Mouse (Mus musculus): Measurements from ENCODE around the gene Serpina6.
"Not testable (repeated sequence)": the region's sequence is repeated elsewhere in the genome, so short reads cannot be mapped to it uniquely, and the experiment has no call there.

The Serpina6 gene

DNA sequence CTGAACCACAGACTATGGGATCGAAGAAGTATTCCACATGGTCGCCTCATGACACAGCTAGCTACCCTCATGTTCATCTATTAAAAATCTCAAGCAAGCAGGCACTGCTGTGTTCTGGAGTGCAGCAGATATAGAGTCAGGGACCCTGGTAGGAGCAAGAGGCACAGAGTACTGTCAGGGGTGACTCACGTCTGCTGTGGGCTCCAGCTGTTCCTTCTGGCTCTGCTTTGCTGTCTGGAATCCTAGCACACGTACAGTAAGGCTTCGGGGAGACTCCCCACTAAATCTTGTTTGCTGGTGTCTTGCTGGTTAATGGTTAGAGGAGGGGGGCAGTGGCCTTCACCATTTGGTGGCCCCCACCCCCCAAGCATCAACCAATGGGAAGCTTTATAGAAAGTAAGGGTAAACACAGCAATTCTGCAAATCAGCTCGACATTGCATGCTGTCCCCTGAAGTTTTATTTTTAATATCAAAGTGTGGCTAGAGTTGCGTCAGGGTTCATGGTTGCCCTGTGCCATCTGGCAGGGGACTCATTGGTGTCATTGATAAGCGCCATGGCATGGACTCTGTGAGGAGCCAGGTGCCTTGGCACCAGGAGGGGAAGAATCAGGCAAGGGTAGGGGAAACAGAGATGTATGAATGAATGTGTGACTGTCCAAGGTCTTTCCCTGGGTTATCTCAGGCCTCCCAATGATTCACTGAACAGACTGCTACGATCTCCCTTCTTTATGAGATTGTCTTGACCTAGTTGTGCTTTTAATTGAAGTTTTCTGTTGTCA, at the start of gene Serpina6:
Gene Serpina6, minus strand, starts transcription at position 365 of the 779 bp plus-strand sequence.
- DNase-seq (ENCODE audit: low spot score in 2 of 2) = peak in 1 of 2 experiments; percentile 9

DNA sequence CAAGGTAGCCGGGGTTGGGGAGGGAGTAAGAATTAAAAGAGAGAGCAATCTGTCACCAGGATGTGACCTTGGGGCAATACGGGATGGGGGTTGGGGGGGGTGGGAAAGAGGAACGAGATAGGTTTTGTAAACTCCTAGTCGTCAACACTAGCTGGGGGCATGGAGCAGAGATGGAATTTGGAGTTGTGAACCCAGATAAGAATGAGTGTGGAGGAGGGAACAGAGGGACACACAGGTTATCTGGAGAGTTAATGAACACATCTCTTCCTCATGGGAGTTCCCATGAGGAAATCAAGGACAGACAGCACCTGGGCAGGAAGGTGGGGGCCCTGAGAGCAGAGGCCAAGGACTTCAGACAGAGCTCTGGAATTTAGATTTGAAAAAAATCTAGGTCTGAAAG, 49.1 kb upstream of the Serpina6 start:
- no peak for DNase-seq (ENCODE audit: low spot score in 2 of 2)

DNA sequence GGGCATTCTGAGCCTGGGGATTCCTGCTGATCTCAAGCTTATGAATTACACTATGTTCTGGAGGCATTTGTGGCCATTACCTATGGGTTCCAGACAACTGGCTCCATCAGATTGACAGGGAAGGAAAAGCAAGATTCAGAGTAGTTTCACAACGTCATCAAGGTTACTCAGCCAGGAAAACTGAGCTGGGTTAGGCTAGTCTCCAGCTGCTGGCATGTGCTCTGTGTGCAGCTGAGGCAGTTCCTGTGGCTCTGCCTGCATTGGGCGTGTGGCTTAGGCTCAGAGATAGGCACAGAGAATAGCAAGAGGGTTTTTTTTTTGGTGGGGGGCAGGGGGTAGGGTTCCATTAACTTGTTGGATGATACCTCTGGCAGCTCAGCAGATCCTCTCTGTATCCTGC, 48.5 kb upstream of the Serpina6 start:
- DNase-seq (ENCODE audit: low spot score in 2 of 2) = no peak

DNA sequence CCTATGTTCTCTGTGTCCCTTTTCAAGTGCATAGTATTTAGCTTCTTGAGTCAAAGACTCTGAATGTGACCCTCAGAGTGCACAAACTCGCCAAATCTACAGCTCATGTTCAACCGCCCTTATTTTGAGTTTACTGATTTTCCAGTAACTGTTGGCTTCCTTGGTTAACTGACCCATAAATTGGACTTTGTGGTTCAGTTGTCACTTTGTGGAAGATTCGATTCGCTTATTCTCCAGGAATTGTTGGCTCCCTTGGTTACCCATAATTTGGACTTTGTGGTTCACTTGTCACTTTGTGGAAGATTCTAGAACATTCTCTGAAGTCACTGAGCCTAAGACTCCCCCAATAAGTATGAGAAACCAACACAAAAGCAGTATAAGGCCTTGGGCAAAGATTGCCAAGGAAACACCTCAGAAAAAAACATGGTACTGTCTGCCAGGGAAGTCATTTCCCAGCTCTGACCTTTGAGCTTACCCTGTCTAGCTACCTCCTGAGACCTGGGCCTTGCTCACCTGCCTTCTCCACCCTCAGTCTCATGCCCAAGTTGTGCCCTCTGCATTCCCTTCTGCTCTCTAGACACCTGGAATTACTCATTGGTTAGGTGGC, 43.2 kb upstream of the Serpina6 start:
- no peak for DNase-seq (ENCODE audit: low spot score in 2 of 2)

DNA sequence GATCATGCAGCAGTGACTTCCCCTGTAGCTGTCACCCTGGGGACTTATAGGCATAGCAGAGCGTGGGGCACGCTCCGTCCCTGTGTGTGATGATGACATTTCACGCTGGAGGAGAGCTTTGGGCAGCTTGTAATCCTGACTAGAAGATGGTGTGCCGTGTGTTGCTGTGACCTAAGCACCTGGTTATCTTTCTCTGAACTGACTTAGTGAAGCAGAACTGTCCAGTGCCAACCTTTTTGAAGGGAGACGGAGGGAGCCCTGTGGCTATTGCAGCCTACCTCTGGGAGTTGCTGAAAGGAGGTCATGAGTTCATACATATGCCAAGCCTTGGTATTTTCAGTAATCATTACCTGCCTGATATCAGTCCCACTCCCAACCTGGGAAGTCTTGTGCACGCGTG, 38.4 kb upstream of the Serpina6 start, which contains the start of gene Serpina1f:
Gene Serpina1f, minus strand, starts transcription at position 101 of the 400 bp plus-strand sequence.
- no peak for DNase-seq (ENCODE audit: low spot score in 2 of 2)

DNA sequence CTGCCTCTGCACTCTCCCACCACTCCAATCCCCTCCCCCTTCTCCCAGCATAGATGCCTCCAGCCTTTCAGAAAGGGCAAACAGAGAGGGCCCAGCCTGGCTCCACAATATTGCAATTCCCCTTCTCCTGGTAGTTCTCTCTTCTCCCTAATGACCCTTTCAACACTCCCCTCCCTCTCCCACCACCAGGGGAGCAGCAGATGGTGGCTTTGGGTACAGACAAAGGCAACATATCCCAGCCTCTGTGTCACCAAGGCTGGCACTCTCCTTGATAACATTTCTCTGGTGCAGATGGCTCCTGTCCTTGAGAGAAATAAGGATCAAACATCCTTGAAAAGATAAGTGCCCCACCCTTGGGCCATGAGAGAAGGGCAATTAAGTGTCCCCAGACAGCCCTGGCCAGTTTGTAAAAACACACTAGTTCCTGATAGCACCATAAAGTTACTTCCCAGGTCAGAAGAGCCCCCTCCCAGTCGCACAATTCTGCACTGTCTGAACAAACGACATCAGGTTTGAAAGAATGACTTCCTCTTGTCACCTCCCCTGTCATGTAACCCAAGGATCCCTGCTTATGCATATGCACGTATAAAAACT, 31.3 kb upstream of the Serpina6 start:
- DNase-seq (ENCODE audit: low spot score in 2 of 2) = no peak

DNA sequence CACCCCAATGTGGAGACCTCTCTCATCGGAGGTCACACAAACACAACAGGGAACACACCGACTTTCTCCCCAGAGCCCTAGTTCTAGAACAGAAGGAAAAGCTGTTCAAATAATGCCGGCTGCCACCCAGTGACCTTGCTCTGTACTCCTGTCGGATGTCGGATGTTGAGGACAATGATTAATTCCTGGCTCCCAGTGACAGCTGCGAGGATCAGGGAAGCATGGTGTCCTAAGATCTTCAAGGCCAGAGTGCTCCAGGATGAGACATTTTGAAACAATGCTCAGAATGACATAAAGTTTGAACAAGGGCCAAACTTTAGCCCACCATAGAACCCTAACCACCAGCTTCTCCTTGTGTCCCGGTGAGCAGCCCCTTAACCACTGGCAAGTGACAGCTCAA, 30.0 kb upstream of the Serpina6 start:
- DNase-seq (ENCODE audit: low spot score in 2 of 2) = no peak

DNA sequence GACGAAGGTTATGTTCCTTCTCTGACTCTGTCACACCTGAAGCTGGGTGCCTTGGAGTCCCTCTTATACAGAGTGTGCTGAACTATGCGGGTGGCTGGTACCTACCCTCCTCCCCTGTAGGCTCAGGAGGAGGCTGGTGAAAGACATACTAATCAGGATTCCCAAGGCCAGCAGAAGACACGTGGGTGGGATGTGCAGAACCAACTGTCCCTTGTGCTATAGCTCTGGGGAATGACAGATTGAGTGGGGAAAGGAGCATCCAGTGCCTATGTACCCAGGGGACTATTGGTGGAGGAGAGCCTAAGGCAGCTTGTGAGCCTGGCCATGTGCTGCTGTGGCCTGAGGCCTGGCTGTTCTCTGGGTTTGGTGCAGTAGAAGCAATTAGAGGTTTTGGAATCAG, 29.0 kb upstream of the Serpina6 start:
- no peak for DNase-seq (ENCODE audit: low spot score in 2 of 2)

DNA sequence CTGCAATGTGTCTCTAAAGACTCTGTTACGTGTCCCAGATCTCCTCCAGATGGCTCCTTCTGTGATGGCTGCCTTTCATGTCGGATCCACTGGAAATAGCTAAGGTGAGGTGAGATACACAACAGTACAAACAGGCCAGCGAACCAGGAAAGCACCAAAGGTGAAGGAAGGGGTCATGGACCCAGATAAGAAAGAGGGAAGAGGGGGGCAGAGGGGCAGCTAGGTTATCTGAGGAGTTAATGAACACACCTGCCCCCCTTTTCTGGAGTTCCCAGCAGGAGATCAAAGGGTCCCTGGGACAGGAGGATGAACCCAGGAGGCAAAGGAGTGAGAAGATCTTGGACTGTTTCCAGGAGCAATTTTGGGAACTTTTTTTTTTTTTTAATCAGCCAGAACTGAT, 28.4 kb upstream of the Serpina6 start:
- DNase-seq (ENCODE audit: low spot score in 2 of 2) = no peak

DNA sequence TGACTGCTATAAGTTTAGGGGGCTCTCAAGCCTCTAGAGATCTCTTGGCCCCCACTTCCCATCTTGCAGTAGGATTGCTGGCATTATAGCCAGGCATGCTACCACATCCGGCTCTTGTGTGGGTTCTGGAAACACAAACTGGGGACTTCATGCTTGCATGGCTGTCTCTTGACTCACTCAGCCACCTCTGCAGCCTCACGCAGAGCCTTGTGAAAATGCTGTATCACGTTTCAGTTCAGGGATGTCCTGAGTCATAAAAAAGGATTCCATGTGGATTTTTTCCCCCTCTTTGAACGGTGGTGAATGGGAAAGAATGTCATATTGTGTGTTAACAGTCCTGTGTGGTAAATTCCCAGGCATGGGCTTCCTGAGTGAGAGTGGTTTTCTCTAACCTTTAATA, 26.8 kb upstream of the Serpina6 start:
- no peak for DNase-seq (ENCODE audit: low spot score in 2 of 2)

DNA sequence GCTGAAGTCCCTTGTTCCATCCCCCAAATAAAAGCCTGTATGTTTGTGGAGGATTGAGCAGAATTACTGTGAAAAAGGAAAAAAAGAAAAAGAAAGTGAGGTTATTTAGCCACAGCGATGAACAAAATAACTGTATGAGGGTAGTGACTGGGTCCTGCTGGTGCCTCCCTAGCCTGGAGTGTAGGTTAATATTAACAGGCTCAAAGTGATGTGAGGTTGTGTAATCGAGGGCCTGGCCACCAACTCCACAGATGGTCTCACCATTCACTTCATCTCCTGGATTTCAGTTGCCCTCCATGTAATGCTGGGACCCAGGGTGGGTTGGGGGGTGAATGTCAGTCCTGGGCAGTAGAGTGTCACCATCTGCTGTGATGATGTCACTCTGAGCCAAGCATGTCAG, 24.7 kb upstream of the Serpina6 start:
- DNase-seq (ENCODE audit: low spot score in 2 of 2) = no peak

DNA sequence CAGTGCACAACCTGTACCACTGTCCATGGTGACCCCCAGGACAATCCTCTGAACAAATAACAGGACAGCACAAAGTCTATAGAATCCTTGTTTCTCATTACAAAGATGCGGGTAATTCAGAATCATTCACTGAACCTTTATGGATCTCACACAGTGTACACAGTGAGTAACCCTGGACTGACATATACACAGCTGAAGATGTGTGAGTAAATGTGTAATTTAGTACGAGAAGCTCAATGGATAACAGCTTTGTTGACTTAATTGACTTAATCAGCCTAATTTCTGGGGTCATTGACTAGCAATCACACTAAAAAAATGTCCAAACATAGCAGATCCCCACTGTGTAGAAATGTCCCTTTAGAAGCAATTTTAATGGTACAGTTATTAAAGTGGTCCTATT, 24.2 kb upstream of the Serpina6 start:
- DNase-seq (ENCODE audit: low spot score in 2 of 2) = no peak

DNA sequence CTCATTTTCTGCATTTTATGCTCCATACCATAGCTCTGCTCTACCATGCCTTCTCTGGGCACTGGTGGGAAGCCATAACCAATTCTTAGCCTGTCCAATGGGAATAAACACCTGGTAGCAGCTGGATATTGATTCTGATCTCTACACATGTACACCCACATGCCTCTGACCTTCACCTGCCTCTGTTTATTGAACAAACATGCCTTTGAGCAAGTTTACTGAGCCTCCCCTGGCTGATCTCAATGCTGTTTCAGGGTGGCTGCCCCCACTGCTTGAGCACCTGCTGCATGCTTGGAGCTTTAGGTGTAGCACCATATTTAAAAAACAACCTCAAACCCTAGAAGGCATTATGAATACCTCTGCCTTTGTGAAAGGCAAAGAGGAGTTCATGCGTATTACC, 22.8 kb upstream of the Serpina6 start:
- not testable (repeated sequence) for DNase-seq (ENCODE audit: low spot score in 2 of 2)

DNA sequence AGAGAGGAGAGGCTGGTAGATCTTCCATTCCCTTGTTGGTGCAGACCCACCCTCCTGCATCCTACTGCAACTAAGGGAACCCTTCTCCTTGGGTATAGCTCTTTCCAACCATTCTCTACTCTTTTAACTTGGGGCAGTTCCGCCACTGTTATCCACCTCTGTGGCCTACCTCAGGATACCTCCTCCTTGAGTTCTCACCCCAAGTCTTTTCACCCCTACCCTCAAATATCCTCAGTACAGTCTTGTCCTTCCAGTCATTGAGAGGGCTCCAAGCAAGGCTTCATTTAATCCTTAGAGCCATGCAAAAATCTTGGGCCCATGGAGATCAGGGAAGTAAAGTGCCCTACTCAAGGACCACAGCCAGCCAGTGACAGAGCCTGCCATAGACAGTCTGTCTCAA, 19.0 kb upstream of the Serpina6 start, which contains the start of gene Serpina16:
Gene Serpina16, minus strand, starts transcription at position 101 of the 400 bp plus-strand sequence.
- no peak for DNase-seq (ENCODE audit: low spot score in 2 of 2)

DNA sequence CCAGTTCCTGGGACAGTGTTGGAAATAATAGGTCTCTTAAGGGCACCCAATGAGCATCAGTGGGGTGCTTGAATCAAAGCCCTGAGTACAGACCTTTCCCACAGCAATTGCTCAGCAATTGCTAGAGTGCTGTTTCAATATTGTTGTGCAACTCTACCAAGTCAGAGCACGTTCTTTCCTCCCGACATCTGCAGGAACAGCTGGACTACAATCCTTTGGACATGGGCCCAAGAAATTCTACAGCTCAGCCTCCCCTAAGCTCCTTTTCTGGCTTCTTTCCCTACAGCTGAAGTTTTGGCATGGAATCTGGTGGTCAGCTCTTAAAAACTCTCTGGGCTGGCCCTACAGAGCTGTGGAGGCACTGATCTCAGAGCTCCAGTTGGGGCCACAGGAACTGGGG, 16.2 kb upstream of the Serpina6 start:
- DNase-seq (ENCODE audit: low spot score in 2 of 2) = peak; percentile 73 to 76

DNA sequence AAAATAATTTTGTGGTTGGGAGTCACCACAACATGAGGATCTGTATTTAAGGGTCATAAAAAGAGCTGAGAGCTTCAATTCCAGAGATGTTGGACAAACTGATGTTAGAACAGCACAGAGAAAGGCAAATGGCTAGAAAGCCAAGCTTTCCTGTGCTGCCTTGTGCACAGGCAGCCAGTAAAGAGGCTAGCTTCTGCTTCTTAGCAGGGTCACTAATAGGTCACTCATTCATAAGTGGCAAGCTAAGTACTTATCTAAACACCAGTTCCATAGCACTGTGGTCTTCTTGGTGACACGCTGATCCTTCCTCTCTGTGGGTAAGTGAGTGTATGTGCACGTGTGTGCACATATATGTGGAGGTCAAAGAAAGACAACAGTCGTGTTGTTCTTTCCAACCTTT, 14.5 kb upstream of the Serpina6 start:
- DNase-seq (ENCODE audit: low spot score in 2 of 2) = no peak

DNA sequence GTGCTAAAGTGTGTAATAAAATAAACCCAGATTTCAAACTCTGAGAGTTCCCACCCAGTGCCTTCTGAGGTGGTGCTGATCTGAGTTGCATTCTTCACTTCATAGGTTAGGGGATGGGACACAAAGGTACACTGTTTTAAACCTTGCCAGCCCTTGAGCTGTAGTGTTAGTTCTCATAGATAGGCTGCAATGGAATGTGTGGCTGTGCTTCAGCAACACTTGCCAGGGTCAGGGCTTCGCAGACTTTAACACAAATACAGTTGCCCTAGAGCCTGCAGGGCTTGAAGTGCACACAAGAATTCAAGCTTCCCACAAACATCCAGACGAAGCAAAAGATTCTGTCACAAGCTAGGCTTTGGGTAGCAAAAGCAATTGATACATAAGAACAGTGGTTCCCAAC, 14.0 kb upstream of the Serpina6 start:
- DNase-seq (ENCODE audit: low spot score in 2 of 2) = no peak

DNA sequence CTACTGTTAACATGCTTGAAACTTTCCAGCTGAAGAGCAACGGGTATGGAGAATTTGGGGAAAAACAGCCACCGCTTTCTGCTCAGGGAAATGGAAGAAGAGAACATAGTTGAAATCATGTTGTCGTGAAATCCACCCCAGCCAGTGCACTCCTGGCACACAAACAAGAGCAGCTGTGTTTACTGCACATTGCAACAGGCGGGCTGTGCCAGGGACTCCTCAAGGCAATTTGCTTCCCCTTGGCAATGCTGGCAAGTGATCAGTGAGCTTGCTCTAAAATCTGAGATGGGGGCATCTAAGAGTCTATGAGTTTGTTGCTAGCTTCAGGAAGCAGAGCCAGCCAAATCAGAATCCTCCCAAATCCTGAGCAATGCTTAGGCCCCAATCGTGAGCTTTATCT, 13.3 kb upstream of the Serpina6 start:
- no peak for DNase-seq (ENCODE audit: low spot score in 2 of 2)

DNA sequence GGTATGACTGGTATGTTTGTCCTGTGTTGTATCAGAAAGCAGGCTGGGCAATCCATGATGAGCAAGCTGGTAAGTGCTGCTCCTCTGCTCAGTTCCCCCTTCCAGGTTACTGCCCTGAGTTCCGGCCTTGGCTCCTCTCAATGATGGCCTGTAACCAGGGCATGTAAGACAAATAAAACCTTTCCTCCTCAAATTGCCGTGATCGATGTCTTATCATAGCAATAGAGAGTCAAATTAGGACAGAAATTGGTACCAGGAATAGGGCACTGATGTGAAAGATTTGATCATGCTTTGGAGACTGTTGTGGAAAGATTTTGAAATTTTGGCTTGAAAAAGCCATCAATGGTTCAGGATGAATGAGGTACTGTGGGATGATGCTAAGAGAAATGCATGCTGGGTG, 8.3 kb upstream of the Serpina6 start:
- DNase-seq (ENCODE audit: low spot score in 2 of 2) = no peak

DNA sequence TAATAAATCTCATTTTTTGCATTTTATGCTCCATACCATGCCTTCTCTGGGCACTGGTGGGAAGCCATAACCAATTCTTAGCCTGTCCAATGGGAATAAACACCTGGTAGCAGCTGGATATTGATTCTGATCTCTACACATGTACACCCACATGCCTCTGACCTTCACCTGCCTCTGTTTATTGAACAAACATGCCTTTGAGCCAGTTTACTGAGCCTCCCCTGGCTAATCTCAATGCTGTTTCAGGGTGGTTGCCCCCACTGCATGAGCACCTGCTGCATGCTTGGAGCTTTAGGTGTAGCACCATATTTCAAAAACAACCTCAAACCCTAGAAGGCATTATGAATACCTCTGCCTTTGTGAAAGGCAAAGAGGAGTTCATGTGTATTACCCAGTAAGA, 5.0 kb upstream of the Serpina6 start:
- DNase-seq (ENCODE audit: low spot score in 2 of 2) = not testable (repeated sequence)

DNA sequence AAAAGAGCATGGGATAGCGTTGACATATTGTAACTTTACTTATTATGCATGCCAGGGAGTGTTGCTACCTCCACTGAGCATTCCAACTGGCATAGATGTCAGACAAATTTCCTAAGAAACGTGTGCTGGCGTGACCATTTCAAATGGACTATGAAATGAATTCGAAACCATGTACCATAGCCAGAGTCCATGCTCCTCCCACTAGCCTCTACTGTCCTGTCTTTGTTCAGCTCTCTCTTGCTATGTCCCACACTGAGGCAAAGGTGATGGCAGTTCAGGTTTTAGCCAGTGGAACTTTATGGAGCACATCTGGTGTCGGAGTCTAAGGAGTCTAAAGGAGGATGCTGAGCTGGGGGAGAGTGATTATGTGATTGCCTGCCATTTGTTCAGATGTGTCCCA, 3.1 kb upstream of the Serpina6 start:
- DNase-seq (ENCODE audit: low spot score in 2 of 2) = no peak

DNA sequence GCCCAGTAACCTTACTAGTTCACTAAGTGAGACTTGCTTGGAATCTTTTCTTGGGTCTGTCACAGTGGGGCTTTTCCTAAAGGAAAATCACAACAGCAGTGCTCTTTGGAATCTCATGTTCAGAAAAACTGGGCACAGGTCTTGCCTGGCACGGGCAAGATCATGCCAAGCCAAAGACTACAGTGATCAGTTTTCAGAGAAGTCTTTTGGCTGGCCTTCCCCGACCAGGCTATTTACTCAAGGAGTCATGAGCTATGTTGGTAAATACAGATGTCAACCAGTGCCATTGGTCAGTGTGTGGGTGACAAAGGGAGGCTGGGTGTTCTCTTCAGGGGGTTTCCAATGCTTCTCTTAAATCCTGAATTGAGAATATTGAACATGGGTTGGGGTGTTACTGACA, 2.2 kb upstream of the Serpina6 start:
- no peak for DNase-seq (ENCODE audit: low spot score in 2 of 2)

DNA sequence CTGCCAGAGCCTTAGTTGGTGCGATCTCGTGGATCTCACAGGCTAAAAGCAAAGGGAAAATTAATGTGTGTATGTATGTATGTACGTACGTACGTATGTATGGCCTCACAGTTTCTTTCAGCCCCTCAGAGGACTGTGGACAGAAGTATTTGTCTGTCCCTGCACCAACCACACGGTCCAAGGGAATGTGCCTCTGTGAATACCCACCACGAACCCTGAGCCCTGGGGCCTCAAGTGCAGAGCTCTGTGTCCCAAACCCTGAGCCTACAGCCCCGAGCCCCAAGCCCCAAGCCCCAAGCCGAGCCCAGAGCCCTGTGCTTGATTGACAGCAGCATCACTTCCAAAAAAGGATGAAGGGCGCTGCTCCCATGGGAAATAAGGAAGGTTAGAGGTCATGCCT, 979 bp upstream of the Serpina6 start:
- no peak for DNase-seq (ENCODE audit: low spot score in 2 of 2)

Measured in heart, adult 9 months (tissue).